Mouse (Mus musculus) E14TG2a.4 (cell line): ENCODE measurements around the gene Rps4x.

Experiments
- CTCF ChIP-seq: conservative IDR thresholded peaks from 2 replicates; pipeline ENCODE4 v1.5.1; 2014; ENCODE audit warnings: low read length
- NANOG ChIP-seq: IDR thresholded peaks from 2 replicates; pipeline ENCODE4 v1.6.1; 2014; ENCODE audit warnings: borderline replicate concordance, low read length, mixed read lengths
- POU5F1 ChIP-seq: IDR thresholded peaks from 2 replicates; pipeline ENCODE4 v1.6.1; 2014; ENCODE audit warnings: low read length, borderline replicate concordance

- TF ChIP-seq CTCF (no peak), NANOG (no peak), POU5F1 (no peak)
These were observed 32.4 kb downstream of the Rps4x start, which contains the start of gene Ercc6l for GRCm38 (mm10) chrX:102156618-102157422.
